Mouse (Mus musculus) CH12.LX (cell line): Measurements from ENCODE around the gene Otub2. TPM values are rescaled to one million over a fixed set of nuclear protein-coding genes. Genes with fewer than 3 reads are reported as not detected.

Experiments
- DNase-seq: peaks from one replicate; pipeline ENCODE4 v3.0.0-alpha.2; 2013; ENCODE audit errors: extremely low read depth
- H3K27ac ChIP-seq: 2 replicates; pipeline ENCODE4 v1.5.1; 2012; ENCODE audit warnings: low read depth, mild to moderate bottlenecking, control low read depth, moderate library complexity; ENCODE audit not compliant: insufficient read depth
- H3K27me3 ChIP-seq: replicated peaks from 2 replicates; pipeline ENCODE3; 2012; ENCODE audit warnings: inconsistent platforms
- H3K36me3 ChIP-seq, 2 experiments: replicated peaks in 1 of 2; 2 replicates each; pipeline versions ENCODE3 to v1.6.1; 2012; ENCODE audit warnings: inconsistent platforms in 1 of 2, low read length in 1 of 2, mild to moderate bottlenecking in 1 of 2, mixed read lengths in 1 of 2, moderate library complexity in 1 of 2; ENCODE audit not compliant: control insufficient read depth in 1 of 2, insufficient read depth in 1 of 2
- H3K4me1 ChIP-seq, 2 experiments: 2 replicates each; pipeline ENCODE4 v1.6.1; 2012; ENCODE audit warnings: inconsistent platforms in 1 of 2, moderate library complexity in 1 of 2; ENCODE audit not compliant: insufficient read depth in 2 of 2, control insufficient read depth in 1 of 2
- H3K4me2 ChIP-seq: 2 replicates; pipeline ENCODE4 v1.6.1; 2012; ENCODE audit warnings: low read depth, mild to moderate bottlenecking, control low read depth; ENCODE audit not compliant: poor library complexity, insufficient read depth, severe bottlenecking
- H3K4me3 ChIP-seq, 3 experiments: fragments of 150-350 bp in 1 of 3; sonication (generic) in 1 of 3; replicated peaks in 1 of 3; 2 replicates each; pipeline versions ENCODE3 to v1.5.1; 2011 to 2012; ENCODE audit warnings: low read depth in 2 of 3, low read length in 2 of 3, mild to moderate bottlenecking in 2 of 3, moderate library complexity in 2 of 3, control low read depth in 1 of 3, improper control_type of control experiment in 1 of 3, inconsistent platforms in 1 of 3, mixed read lengths in 1 of 3; ENCODE audit not compliant: poor library complexity in 1 of 3
- H3K79me2 ChIP-seq: replicated peaks from 2 replicates; pipeline ENCODE4 v1.6.1; 2012; ENCODE audit warnings: mild to moderate bottlenecking, moderate library complexity; ENCODE audit not compliant: control insufficient read depth, poor library complexity, insufficient read depth, severe bottlenecking; ENCODE audit errors: extremely low read depth
- H3K9ac ChIP-seq: 2 replicates; pipeline ENCODE4 v1.6.1; 2012; ENCODE audit warnings: low read depth, mild to moderate bottlenecking, control low read depth, moderate library complexity; ENCODE audit not compliant: insufficient read depth
- H3K9me3 ChIP-seq: replicated peaks from 2 replicates; pipeline ENCODE3; 2012; ENCODE audit warnings: low read length, inconsistent platforms, mixed read lengths
- BHLHE40 ChIP-seq: IDR thresholded peaks from 2 replicates; pipeline ENCODE4 v1.6.1; 2011; ENCODE audit warnings: mild to moderate bottlenecking, low read depth, low read length, improper control_type of control experiment
- CTCF ChIP-seq, 2 experiments: IDR thresholded peaks in 1 of 2; conservative IDR thresholded peaks in 1 of 2; 2 replicates each; pipeline ENCODE4 v1.5.1; 2011 to 2012; ENCODE audit warnings: low read depth in 2 of 2, low read length in 2 of 2, improper control_type of control experiment in 1 of 2, inconsistent platforms in 1 of 2, mild to moderate bottlenecking in 1 of 2, moderate library complexity in 1 of 2
- ELF1 ChIP-seq: IDR thresholded peaks from 2 replicates; pipeline ENCODE4 v1.6.1; 2014; ENCODE audit warnings: low read depth, mild to moderate bottlenecking, inconsistent platforms, low read length, improper control_type of control experiment
- EP300 ChIP-seq: IDR thresholded peaks from 2 replicates; pipeline ENCODE4 v1.6.1; 2011; ENCODE audit warnings: low read length, improper control_type of control experiment
- ETS1 ChIP-seq: conservative IDR thresholded peaks from 2 replicates; pipeline ENCODE4 v1.6.1; 2012; ENCODE audit warnings: low read depth, mild to moderate bottlenecking, inconsistent platforms, low read length, improper control_type of control experiment, moderate library complexity
- IRF4 ChIP-seq: IDR thresholded peaks from 2 replicates; pipeline ENCODE4 v1.6.1; 2014; ENCODE audit warnings: low read depth, mild to moderate bottlenecking, inconsistent platforms, low read length, improper control_type of control experiment
- JUND ChIP-seq: conservative IDR thresholded peaks from 2 replicates; pipeline ENCODE4 v1.6.1; 2011; ENCODE audit warnings: low read depth, low read length, improper control_type of control experiment
- MAX ChIP-seq: IDR thresholded peaks from 2 replicates; pipeline ENCODE4 v1.6.1; 2011; ENCODE audit warnings: low read length, improper control_type of control experiment
- MAZ ChIP-seq: IDR thresholded peaks from 2 replicates; pipeline ENCODE4 v1.6.1; 2012; ENCODE audit warnings: low read depth, mild to moderate bottlenecking, inconsistent platforms, low read length, improper control_type of control experiment, moderate library complexity
- MEF2A ChIP-seq: IDR thresholded peaks from 2 replicates; pipeline ENCODE4 v1.6.1; 2014; ENCODE audit warnings: low read depth, mild to moderate bottlenecking, inconsistent platforms, low read length, improper control_type of control experiment, borderline replicate concordance
- MXI1 ChIP-seq: IDR thresholded peaks from 2 replicates; pipeline ENCODE4 v1.6.1; 2011; ENCODE audit warnings: mild to moderate bottlenecking, low read depth, low read length, improper control_type of control experiment
- NRF1 ChIP-seq: IDR thresholded peaks from 2 replicates; pipeline ENCODE4 v1.6.1; 2014; ENCODE audit warnings: low read depth, mild to moderate bottlenecking, inconsistent platforms, low read length, improper control_type of control experiment, moderate library complexity
- PAX5 ChIP-seq: IDR thresholded peaks from 2 replicates; pipeline ENCODE4 v1.6.1; 2012; ENCODE audit warnings: low read length, inconsistent platforms, mixed read lengths
- POLR2A ChIP-seq: IDR thresholded peaks from 2 replicates; pipeline ENCODE4 v1.6.1; 2011; ENCODE audit warnings: low read depth, mild to moderate bottlenecking, improper control_type of control experiment, low read length
- POLR2AphosphoS2 ChIP-seq: IDR thresholded peaks from 2 replicates; pipeline ENCODE4 v1.6.1; 2011; ENCODE audit warnings: low read depth, low read length, improper control_type of control experiment
- RAD21 ChIP-seq: IDR thresholded peaks from 2 replicates; pipeline ENCODE4 v1.6.1; 2011; ENCODE audit warnings: low read depth, mild to moderate bottlenecking, low read length, improper control_type of control experiment, moderate library complexity
- SIN3A ChIP-seq: IDR thresholded peaks from 2 replicates; pipeline ENCODE4 v1.6.1; 2012; ENCODE audit warnings: low read length, improper control_type of control experiment, inconsistent platforms
- SMC3 ChIP-seq: IDR thresholded peaks from 2 replicates; pipeline ENCODE4 v1.6.1; 2011; ENCODE audit warnings: low read depth, low read length, improper control_type of control experiment
- TCF12 ChIP-seq: IDR thresholded peaks from 2 replicates; pipeline ENCODE4 v1.6.1; 2014; ENCODE audit warnings: low read depth, mild to moderate bottlenecking, inconsistent platforms, low read length, improper control_type of control experiment
- UBTF ChIP-seq: IDR thresholded peaks from 2 replicates; pipeline ENCODE4 v1.6.1; 2012; ENCODE audit warnings: low read depth, mild to moderate bottlenecking, inconsistent platforms, low read length, improper control_type of control experiment, moderate library complexity
- ZKSCAN1 ChIP-seq: IDR thresholded peaks from 2 replicates; pipeline ENCODE4 v1.6.1; 2012; ENCODE audit warnings: low read depth, inconsistent platforms, low read length, improper control_type of control experiment, borderline replicate concordance
- ZMIZ1 ChIP-seq: IDR thresholded peaks from 2 replicates; pipeline ENCODE4 v1.6.1; 2012; ENCODE audit warnings: low read depth, mild to moderate bottlenecking, inconsistent platforms, low read length, improper control_type of control experiment
- ZNF384 ChIP-seq: IDR thresholded peaks from 2 replicates; pipeline ENCODE4 v1.6.1; 2012; ENCODE audit warnings: low read depth, low read length, improper control_type of control experiment, inconsistent platforms
- dilution Hi-C: fragments of 300-500 bp; cut with MboI; formaldehyde crosslinking; loops from 2 replicates; pipeline ENCODE4 v1.14.3; 2020; ENCODE audit warnings: low sequenced_read_pairs; ENCODE audit not compliant: extremely low pct_unique_long_range_greater_than_20kb, extremely low pct_ligation_motif_present
- in situ Hi-C: fragments of 300-500 bp; cut with MboI; formaldehyde crosslinking; loops from 3 replicates; pipeline ENCODE4 v1.14.3; 2019; ENCODE audit warnings: low sequenced_read_pairs, low pct_ligation_motif_present, low pct_unique_long_range_greater_than_20kb, mixed read lengths
- polyA plus RNA-seq: library from polyadenylated mRNA; unstranded; fragments of >175 nt; gene quantifications from 2 replicates; pipeline ENCODE4 v1.2.1, GENCODE M21; 2012; ENCODE audit warnings: low read depth; ENCODE audit not compliant: insufficient read length
- total RNA-seq, 2 experiments: library from RNA; depleted of rRNA; stranded (reverse); fragments of 300-350 nt in 1 of 2; fragments of >200 nt in 1 of 2; gene quantifications; 2 replicates each; pipeline ENCODE4 v1.2.3; 2012 to 2014

The Otub2 gene
- total and polyA plus RNA-seq, 3 experiments = 3.0 to 11.5 (median 7.6) TPM

DNA sequence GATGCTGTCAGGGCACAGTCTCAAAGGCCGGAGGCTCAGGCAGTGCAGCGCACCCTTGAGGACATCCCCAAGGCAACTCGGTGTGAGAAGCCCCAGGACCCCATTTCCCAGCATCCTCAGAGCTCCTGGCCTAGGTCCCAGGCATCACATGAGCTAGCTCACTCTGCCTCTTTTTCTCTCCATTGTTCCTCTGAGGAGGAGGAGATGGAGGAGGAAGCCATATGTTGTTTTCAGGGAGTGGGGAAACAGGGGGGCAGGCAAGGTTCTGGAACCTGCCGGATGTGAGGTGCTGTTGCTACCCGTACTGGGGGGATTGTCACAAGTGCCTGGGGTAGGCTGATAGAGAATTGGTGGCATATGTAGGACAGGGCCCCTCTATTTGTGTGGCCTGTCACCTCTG is 12.4 kb upstream of the Otub2 start:
- Histone ChIP-seq H3K9me3 (no peaks in the 10 kb centered on the region), H3K9ac (no peak overlapping the region), H3K4me2 (no peak overlapping the region), H3K27me3 (peaks cover 20% of the 10 kb centered on the region), H3K36me3 (no peaks in the 10 kb centered on the region), H3K4me1 (peaks cover 0 to 4% of the 10 kb centered on the region in 2 experiments; a peak in 1 of 4 replicates), H3K27ac (no peak overlapping the region), H3K4me3 (no peak overlapping the region), H3K79me2 (no peaks in the 10 kb centered on the region)
- dilution Hi-C loops = no loop called here
- TF ChIP-seq ZNF384 = no peak
- TF ChIP-seq JUND = no peak
- no peak for TF ChIP-seq MAX
- TF ChIP-seq RAD21 = no peak
- TF ChIP-seq ZKSCAN1 = no peak
- TF ChIP-seq MEF2A = no peak
- TF ChIP-seq POLR2A = no peak
- no peak for TF ChIP-seq BHLHE40
- TF ChIP-seq ZMIZ1 = no peak
- no peak for TF ChIP-seq SIN3A
- TF ChIP-seq MXI1 = no peak
- TF ChIP-seq IRF4 = no peak
- no peak for TF ChIP-seq SMC3
- no peak for TF ChIP-seq PAX5
- TF ChIP-seq ELF1 = no peak
- TF ChIP-seq CTCF (conservative IDR thresholded peaks at IDR 0.05 in 1 of 2, IDR thresholded peaks at IDR 0.05 in 1 of 2; ENCODE audit: low read depth in 2 of 2, low read length in 2 of 2) = no peak
- no peak for DNase-seq
- in situ Hi-C loops = no loop called here

DNA sequence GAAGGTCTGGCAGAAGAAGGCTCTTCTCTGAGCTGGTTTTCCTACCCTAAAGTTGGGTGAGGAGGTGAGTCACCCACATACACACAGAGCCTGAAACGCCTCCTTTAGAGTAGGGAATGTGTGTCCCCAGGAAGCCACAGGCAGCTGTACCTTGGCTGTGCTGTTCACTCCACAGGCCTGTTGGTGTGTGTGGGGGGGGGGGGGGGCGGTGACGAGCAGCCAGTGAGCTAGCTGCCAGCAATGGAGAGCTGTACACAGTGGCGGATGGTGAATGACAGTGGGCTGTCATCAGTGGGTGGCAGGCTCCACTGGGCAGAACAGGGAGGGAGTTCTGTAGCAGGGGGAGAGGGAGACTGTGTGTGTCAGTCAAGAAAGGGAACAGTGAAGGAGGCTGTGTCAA is 11.7 kb upstream of the Otub2 start:
- TF ChIP-seq ETS1 (no peak), ZKSCAN1 (no peak), EP300 (no peak), UBTF (no peak), NRF1 (no peak), SIN3A (no peak), BHLHE40 (no peak), MAZ (no peak), POLR2AphosphoS2 (no peak), TCF12 (no peak)
- dilution Hi-C loops = no loop called here
- Histone ChIP-seq H3K9ac (no peak overlapping the region), H3K79me2 (no peaks in the 10 kb centered on the region), H3K27me3 (peaks cover 18% of the 10 kb centered on the region), H3K36me3 (no peaks in the 10 kb centered on the region), H3K27ac (no peak overlapping the region), H3K4me2 (no peak overlapping the region), H3K4me3 (no peak overlapping the region), H3K9me3 (no peaks in the 10 kb centered on the region), H3K4me1 (peaks cover 0 to 9% of the 10 kb centered on the region in 2 experiments; a peak in 2 of 4 replicates)
- in situ Hi-C loops = no loop called here
- DNase-seq = no peak
